Mouse (Mus musculus): ENCODE results near the gene D630003M21Rik.

GRCm38 (mm10) chr2:158231071-158231470 is 2.0 kb upstream of the D630003M21Rik start:
- TF ChIP-seq CTCF (IDR thresholded peaks at IDR 0.05; ENCODE audit: control insufficient read depth, insufficient read depth, low read length) (no peak), POLR2A (IDR thresholded peaks at IDR 0.05; ENCODE audit: borderline replicate concordance, control insufficient read depth, low read depth, low read length) (no peak)

Data from bone marrow, adult 2 months (tissue).